Mouse (Mus musculus): Measurements from ENCODE around the gene Ski. TPM values are rescaled to one million over a fixed set of nuclear protein-coding genes. Genes with fewer than 3 reads are reported as not detected.

Gene Ski
- polyA plus RNA-seq, 1 experiment = 20.2 TPM

DNA sequence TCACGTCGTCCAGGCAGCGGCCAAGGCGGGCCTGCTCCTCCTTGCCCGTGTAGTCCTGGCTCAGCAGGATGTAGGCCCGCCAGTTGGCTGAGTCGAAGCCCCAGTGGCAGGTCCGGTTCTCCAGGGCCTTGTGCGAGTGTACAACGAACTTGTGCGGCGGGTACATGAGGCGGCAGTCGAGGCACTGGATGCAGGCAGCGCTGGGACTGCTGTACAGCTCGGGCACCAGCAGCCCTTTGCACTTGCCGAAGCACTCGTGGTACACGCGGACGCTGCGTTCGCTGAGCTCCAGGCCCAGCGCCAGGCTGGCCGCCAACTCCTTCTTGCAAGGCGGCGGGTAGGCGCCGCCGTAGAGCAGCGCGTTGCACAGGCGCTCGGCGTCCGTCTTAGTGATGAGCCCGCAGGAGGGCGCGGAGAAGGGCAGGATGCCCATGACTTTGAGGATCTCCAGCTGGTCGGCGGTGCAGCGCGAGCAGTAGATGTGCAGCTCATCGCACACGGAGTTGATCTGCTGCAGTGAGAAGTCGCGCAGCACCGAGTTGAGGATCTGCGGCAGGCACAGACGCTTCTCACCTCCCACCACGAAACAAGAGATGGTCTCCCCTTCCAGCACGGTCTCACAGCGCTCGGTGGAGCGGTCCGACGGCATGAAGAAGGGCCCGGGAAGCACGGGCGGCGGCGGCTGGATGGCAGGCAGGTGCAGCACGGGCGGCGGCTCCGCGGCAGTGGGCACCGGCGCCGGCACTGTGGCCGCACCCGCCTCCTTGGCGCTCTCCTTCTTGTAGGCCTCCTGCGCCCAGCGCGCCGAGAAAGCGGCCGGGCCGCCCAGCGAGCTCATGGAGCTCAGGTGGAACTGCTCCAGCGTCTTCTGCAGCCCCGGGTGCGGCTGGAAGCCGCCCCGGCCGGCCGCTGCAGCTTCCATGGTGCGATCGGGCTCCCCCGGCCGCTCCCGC lies 517 bp downstream of the Ski start:
- Histone ChIP-seq H3K4me1 (ENCODE audit: control insufficient read depth, insufficient read depth, insufficient read length, low read length) (peaks cover 25% of the 10 kb centered on the region), H3K4me3 (ENCODE audit: insufficient read depth, low read depth, low read length) (peak overlapping the region; percentile 73), H3K27ac (replicated peaks; ENCODE audit: low read depth, low read length) (peak overlapping the region; percentile 73)

DNA sequence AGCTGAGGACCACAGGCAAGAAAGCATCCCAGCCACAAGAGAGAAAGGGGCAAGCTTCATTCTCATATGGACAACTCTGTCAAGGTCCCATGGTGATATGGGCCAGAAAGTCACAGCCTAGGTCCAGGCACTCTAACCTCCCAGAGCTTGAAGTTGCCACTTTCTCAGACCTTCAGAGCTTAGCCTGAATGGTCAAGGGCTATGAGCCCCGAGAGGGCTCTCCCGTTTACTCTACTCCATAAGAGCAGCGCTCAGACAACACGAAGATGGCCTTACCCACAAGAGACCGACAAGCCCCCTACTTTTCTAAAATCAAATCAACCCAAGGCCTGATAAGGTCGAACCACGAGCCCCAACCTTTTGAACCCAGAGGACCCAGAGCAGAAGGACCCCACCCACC lies 1.3 kb downstream of the Ski start:
- Histone ChIP-seq H3K4me1 (ENCODE audit: control insufficient read depth, insufficient read depth, insufficient read length, low read length) (peaks cover 33% of the 10 kb centered on the region), H3K27ac (replicated peaks; ENCODE audit: low read depth, low read length) (peak overlapping the region; percentile 73), H3K4me3 (ENCODE audit: insufficient read depth, low read depth, low read length) (peak overlapping the region; percentile 73)

DNA sequence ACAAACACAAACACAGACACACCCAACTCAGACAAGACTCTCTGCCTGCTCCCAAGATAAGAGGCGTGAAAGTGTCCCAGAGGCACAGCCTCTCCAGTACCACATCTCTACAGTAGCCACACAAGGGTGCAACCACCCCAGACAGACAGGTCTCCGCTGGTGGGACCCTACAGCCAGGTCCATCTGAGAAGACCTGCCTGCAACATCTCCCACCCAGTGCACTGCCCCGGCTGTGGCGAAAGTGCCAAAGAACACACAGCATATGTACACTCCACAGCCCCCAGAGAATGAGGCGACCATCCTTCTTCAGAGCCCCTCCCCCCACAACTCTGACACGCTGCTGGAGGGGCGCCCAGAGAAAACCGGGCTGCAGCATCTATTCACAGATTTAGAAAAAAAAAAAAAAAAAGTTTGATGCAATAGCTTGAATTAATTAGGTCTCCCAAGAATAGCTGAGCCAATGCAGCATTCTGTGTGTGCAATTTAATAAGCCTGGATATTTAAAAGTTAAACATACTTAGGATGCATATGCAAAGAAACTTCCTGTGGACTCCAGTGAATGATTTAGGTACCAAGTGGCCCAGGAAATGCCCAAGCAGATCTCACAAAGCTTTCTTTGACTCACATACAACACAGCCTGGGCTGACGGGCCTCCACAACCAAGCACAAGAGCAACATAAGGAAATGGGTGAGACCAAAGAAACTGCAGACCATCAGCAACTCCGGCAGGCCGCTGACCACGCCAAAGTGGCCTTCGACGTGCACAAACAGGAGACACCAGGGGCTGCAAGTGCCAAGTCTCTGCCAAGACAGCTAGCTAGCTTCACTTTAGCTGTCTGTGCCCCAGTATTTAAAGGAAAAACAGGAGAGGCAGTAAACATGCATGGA lies 1.9 kb downstream of the Ski start:
- peaks cover 38% of the 10 kb centered on the region for H3K4me1 ChIP-seq (ENCODE audit: control insufficient read depth, insufficient read depth, insufficient read length, low read length)
- peak overlapping the region; percentile 85 for H3K27ac ChIP-seq (replicated peaks; ENCODE audit: low read depth, low read length)

DNA sequence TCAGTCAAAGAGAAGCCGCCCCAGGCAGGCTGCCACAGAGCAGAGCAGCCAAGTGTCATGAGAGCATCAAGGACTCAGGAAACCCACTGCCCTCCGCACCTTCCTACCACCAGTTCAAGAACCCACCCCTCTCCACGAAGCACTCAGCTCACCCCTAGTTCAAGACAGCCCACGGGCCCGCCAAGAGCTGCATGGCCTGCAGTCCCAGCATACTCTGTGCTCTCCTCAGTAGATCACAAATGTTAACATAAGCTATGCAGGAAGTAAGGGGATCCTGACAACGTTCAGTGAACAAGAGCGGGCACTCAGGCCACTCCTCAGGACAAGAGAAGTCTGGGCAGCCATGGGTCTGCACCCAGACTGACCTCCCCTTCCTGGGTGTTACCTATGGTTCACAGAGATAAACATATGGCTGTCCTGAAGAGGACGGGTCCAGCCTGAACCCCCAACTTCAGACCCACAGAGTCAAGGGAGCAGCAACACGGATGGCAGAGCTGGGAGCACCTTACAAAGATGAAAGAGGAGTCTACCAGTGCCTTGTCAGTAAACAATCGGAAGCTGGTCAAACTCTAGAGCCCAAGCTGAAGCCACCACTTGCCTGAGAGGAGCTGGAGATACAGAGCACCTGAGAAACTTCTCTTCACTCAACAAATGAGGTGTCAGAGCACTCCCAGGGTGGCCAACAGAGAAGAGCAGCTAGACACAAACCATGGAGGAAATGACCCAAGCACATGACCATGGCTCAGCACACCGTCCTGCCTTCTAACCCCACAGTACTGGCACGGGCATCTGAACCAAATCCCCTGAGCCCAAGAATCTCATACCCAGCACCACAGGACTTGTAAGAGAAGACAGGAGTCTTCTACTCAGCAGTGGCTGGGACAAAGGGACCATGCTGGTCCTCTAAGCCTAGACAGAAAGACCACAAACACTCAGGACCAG lies 2.9 kb downstream of the Ski start:
- H3K4me3 ChIP-seq (ENCODE audit: insufficient read depth, low read depth, low read length) = peak overlapping the region; percentile 73
- peak overlapping the region; percentile 85 for H3K27ac ChIP-seq (replicated peaks; ENCODE audit: low read depth, low read length)
- H3K4me1 ChIP-seq (ENCODE audit: control insufficient read depth, insufficient read depth, insufficient read length, low read length) = peaks cover 47% of the 10 kb centered on the region

More for the DNA sequence above, 1.9 kb downstream of the Ski start:
- peak overlapping the region; percentile 73 for H3K4me3 ChIP-seq (ENCODE audit: insufficient read depth, low read depth, low read length)

DNA sequence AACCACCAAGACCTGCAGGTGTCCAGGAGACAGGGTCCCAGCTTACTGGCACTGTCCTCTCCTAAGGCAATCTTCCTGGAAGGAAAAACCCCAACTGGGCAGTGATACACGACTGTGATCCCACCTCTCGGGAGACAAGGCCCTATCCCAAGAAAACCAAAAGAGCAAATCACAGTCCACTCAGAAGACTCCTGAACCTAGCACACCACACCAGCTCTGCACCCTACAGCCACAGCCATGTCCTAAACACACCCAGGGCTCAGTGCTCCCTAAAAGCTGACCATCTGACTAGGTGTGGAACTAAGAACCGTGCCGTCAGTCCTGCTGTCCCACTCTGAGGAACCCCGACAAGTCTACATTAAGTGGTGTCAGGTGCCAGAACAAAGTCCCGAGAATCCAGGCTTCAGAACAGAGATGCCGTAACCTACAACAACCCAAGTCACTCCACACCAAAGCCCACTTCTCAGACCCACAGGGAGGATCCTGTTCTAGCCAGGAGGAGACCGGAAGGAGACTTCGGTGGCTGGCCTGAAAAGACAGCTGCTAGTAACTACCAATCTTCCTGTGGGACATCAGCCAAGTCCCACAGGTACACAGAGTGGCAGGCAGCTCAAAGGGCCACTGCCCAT lies 4.2 kb downstream of the Ski start:
- Histone ChIP-seq H3K4me1 (ENCODE audit: control insufficient read depth, insufficient read depth, insufficient read length, low read length) (peaks cover 60% of the 10 kb centered on the region), H3K4me3 (ENCODE audit: insufficient read depth, low read depth, low read length) (peak overlapping the region; percentile 73), H3K27ac (replicated peaks; ENCODE audit: low read depth, low read length) (peak overlapping the region; percentile 85)

DNA sequence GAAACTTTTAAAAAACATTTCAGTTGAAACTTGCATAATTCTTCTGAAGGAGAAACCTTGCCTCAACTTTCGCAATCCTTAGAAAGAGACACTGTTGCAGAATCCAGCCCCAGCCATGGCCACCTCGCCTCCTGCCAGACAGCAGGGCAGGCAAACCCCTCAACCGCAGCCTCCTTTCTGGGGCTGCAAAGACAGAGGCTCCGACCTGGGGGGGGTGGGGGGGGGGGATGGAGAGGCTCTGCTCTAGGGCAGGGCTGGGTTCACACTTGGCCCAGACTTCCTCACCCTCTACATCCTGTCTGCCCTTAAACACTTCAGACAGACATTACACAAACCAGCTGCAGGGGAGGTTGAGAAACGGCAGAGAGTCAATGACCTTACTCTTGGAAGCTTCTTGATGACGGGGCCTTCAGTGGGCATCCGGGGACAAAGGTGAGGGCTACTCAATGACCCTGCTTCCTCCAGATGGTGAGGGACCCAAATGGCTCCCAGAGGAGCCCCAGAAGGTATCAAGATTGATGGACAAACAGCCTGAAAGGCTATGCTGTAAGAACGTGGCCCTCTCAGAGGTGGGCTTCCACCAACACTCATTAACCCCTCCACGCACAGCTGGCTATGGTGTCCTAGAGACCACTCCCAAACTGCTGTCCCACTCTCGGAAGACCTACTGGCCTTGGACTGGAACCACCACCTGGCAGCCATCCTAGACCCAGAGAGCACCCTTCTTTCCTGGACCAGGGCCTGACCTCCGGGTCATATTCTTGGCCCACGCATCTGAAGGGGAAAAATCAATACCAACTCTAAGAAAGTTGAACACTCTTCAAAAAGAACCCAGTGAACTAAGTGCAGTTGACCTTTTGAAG lies 4.9 kb downstream of the Ski start:
- peak overlapping the region; percentile 85 for H3K27ac ChIP-seq (replicated peaks; ENCODE audit: low read depth, low read length)
- H3K4me1 ChIP-seq (ENCODE audit: control insufficient read depth, insufficient read depth, insufficient read length, low read length) = peaks cover 66% of the 10 kb centered on the region
- H3K4me3 ChIP-seq (ENCODE audit: insufficient read depth, low read depth, low read length) = peak overlapping the region; percentile 73

DNA sequence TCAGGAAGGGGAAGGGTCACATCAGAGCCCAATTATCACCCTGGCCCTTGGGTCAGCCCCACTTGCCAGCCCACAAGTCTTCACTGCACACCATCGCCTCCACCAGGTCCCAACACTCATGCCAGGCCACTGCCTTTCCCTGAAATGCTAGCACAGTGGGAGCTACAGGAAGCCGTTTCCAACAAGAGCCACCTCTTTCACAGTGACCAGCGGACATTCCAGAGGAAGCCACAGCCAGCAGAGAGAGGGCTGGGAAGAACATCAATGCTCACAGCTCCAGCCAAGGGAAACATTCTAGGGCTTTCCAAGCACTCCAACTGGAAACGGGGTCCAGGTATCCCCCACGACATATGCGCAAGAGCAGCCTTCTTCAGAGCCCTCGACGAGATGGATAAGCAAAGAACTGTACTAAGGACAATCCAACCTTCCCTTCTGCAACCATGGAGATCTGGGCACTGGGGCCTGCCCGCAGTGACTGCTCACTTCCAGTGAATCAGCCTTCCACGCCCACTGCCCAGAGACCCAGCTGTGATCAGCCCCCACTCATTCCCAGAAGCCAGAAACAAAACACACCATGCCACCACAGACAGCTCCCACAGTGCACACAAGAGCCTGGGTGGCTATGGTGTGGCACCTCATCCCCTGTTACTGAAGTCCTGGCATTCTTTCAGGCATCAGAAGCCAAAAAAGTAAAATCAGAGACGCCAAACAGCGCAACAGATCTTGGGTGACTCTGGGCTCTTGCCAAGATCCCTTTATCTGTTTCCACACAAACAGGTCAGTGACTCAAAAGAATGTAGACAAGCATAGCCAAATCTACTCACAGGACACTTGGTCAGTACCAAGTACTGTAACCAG lies 6.4 kb downstream of the Ski start:
- H3K4me1 ChIP-seq (ENCODE audit: control insufficient read depth, insufficient read depth, insufficient read length, low read length) = peaks cover 76% of the 10 kb centered on the region
- 0 out of 2 replicates have a peak overlapping the region, but pooled peaks have one; percentile 0 for H3K4me3 ChIP-seq (ENCODE audit: insufficient read depth, low read depth, low read length)
- H3K27ac ChIP-seq (replicated peaks; ENCODE audit: low read depth, low read length) = peak overlapping the region; percentile 80

DNA sequence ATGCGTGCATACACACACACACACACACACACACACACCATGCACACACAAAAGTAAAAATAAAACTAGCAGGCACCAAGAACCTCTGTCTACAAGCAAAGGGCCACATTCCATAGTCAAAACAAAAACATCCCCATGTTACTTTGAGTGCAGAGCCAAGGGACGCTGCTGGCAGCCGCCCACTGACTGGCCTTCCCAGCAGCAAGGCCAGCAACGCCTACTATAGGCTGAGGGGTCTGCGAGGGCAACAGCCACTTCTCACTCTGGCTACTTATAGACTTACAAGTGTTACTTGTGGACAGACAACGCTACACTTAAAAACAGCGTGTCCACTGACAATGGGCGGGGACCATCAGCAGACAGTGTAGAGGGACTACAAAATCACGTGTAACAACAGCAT lies 7.2 kb downstream of the Ski start:
- Histone ChIP-seq H3K4me1 (ENCODE audit: control insufficient read depth, insufficient read depth, insufficient read length, low read length) (peaks cover 78% of the 10 kb centered on the region), H3K4me3 (ENCODE audit: insufficient read depth, low read depth, low read length) (no peak overlapping the region), H3K27ac (replicated peaks; ENCODE audit: low read depth, low read length) (peak overlapping the region; percentile 80)

DNA sequence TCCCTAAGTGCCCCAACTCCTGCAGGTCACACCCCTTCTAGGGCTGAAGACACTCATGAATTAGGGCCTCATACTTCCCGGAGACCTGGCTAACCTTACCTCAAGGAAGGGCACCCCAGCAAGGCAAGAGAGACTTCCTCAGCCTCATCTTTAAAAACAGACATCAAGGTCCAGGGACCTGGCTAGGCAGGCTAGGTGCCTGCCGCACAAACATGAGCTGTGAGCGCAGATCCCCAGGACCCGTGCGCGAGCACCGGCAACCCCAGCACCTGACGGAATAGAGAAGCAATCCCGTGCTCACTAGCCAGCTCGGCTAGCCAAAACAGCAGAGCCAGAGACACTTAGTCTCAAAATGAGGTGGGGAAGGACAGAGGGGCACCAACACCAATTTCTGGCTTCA lies 7.6 kb downstream of the Ski start:
- H3K27ac ChIP-seq (replicated peaks; ENCODE audit: low read depth, low read length) = peak overlapping the region; percentile 8; the same call in 1 of the 2 replicates
- H3K4me3 ChIP-seq (ENCODE audit: insufficient read depth, low read depth, low read length) = no peak overlapping the region
- H3K4me1 ChIP-seq (ENCODE audit: control insufficient read depth, insufficient read depth, insufficient read length, low read length) = peaks cover 79% of the 10 kb centered on the region

DNA sequence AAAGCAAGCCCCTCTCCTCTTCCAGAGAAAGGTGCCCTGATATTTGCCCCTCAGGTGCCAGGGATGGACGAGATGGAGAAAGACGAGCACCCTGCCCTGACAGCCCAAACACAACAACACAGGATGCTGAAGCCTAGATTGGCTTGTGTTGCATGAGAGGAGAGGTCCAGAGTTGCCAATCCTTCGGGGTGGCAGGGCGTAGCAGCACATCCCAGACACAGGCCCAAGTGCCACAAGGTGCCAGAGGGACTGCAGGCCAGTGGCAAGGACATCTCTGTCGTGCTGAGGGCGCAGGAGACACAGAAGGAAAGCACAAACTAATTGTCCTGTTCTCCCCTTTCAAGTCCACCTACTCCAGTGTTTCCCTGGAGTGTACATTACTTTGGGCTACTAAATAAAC lies 8.2 kb downstream of the Ski start:
- no peak overlapping the region for H3K4me3 ChIP-seq (ENCODE audit: insufficient read depth, low read depth, low read length)
- no peak overlapping the region for H3K27ac ChIP-seq (replicated peaks; ENCODE audit: low read depth, low read length)
- H3K4me1 ChIP-seq (ENCODE audit: control insufficient read depth, insufficient read depth, insufficient read length, low read length) = peaks cover 79% of the 10 kb centered on the region

DNA sequence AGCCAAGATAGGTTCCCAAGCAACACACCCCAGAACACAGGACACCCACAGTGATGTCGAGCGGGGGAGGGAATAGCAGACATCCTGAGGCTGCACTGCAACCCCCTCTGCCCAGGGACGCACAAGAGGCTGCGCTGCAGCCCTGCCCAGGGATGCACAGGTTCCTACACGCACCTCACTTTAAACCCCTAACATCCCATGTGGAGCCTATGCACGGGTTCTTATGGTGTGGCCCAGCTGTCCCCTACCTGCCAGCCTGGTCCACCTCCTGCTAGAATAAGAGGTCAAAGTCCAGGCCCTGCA lies 8.7 kb downstream of the Ski start:
- Histone ChIP-seq H3K27ac (replicated peaks; ENCODE audit: low read depth, low read length) (no peak overlapping the region), H3K4me1 (ENCODE audit: control insufficient read depth, insufficient read depth, insufficient read length, low read length) (peaks cover 79% of the 10 kb centered on the region), H3K4me3 (ENCODE audit: insufficient read depth, low read depth, low read length) (no peak overlapping the region)

DNA sequence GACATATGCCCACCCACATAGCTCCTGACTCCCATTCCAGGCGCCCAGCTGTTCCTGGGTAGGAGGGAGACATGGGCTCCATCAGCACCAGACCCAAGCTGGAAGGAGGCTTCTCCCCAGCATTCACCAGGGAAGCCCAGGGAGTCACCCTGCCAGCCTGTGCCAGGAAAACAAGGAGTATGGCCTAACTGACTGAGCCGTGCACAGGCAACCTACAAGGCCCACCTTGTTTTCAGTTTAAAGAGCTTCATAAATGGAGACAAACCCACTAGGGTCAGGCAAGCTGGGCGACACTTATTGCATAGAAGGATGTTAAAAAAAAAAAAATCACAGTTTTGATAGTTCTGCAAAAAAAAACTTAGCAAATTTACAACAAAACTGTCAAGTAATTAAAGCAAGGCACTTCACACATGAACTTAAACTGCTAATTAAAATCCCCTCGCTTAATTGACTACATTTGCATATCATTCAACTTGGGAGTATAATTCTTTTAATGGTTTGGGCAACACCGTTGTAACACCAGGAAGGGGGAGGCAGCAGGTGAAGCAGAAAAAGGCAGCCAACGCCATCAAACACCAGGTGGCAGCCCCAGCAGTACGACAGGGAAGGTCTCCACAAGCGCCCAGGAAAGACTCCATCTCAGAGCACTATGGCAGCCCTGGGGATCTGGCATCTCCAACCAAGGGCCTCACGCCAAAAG lies 9.2 kb downstream of the Ski start:
- Histone ChIP-seq H3K4me1 (ENCODE audit: control insufficient read depth, insufficient read depth, insufficient read length, low read length) (peaks cover 79% of the 10 kb centered on the region), H3K27ac (replicated peaks; ENCODE audit: low read depth, low read length) (no peak overlapping the region)

More for the DNA sequence above, 9.2 kb downstream of the Ski start:
- H3K4me3 ChIP-seq (ENCODE audit: insufficient read depth, low read depth, low read length) = no peak overlapping the region
